Mouse (Mus musculus): ENCODE data around the gene Atp5g3.
"Not testable (repeated sequence)": the region's sequence is repeated elsewhere in the genome, so short reads cannot be mapped to it uniquely, and the experiment has no call there.

The Atp5g3 gene

DNA sequence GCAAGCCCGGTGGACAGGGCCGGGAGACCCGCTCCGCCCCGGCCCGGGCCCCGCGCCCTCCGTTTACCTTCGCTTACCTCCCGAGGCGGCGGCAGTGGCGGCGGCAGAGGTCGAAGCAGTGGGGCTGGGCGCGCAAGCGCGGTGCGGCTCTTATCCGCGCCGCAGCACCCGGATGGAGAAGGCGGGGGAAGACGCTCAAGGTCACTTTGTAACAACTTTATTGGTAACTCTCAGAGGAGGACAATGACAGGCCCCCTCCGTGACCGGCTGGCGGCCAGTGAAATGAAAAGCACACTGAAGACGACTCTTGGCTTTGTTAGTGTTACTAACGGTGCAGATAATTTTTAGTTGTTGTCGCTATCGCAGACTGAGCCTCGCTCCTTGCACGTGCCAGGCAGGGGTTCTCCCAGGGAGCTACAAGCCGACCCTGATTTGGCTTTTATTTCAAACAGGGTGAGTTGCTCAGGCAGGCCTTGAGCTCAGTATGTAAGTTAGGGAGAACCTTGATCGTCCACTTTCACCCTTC, at the start of gene Atp5g3:
Gene Atp5g3 (minus strand): TSS at position 152 of the 526 bp plus-strand sequence.
- DNase-seq: peak; percentile 93

GRCm38 (mm10) chr2:73958342-73958741, 47.2 kb upstream of the Atp5g3 start:
- peak; percentile 17 for DNase-seq

DNA sequence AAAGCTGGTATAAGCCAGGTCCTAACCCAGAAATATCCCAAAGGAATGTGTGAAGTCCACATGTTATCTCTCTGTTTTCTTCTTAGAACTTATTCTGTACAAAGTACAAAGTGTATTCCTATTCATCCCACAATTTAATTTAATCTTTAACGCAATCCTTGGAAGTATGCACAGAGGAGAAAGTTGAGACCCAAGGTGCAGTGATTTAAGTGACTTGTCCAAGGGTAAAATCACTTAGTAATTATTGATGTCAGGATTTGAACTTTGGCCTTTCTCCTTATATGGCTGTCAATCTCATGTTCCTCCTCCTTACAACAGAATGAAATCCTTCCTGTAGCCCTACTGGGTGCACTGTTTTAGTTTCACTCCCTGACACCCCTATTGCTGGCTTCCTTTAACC, 42.5 kb upstream of the Atp5g3 start:
- no peak for DNase-seq

- DNase-seq: no peak
Measured at GRCm38 (mm10) chr2:73952597-73953219, 41.6 kb upstream of the Atp5g3 start.

DNA sequence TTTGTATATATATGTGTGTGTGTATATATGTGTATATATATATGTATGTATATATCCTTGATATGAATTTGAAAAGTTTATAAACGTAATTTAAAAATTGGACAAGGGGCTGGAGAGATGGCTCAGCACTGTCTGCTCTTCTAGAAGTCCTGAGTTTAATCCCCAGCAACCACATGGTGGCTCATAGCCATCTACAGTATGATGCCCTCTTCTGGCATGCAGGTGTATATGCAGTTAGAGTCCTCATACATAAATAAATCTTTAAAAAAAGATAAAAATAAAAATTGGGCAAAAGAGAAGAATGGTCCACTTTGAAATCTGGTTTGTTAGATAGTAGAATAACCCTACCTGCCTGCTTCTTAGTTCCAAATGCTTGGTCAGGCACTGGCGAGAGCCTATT, 36.2 kb upstream of the Atp5g3 start:
- no peak for DNase-seq

- DNase-seq: no peak
Measured at GRCm38 (mm10) chr2:73943735-73944134, 32.6 kb upstream of the Atp5g3 start.

- no peak for DNase-seq
Measured at GRCm38 (mm10) chr2:73942844-73943243, 31.7 kb upstream of the Atp5g3 start.

- no peak for DNase-seq
Measured at GRCm38 (mm10) chr2:73941281-73941680, 30.2 kb upstream of the Atp5g3 start.

GRCm38 (mm10) chr2:73940471-73940870, 29.3 kb upstream of the Atp5g3 start:
- no peak for DNase-seq

- DNase-seq: peak; percentile 68
Measured at GRCm38 (mm10) chr2:73938896-73939295, 27.8 kb upstream of the Atp5g3 start.

DNA sequence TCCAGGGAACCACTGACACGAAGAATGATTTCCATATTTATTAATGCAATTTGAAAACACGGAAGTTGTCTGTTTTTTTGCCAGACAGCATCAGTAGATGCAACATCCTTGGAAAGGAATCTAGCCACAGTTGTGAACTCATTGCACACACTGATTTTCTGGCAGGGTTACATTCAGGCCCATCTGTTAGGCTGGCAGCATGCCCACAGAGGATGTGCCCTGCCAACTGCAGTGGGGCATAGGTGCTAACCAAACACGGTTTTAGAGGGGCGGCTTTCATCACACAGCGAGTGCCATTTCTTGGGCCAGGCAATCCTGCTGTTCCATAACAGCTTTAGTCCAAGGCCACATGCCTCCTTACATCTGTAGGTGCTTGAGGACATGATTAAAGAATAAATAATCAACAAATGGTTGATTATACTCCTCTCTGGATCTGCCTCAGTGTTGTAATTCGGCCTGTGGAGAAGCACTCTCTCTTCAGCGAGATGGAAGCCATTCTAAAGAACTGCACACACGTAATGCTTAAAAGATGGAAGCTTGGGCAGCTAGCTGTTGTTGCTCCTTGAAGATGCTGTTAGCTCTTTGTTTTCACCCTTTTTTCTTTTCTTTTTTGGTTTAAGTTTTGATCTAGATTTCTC, 21.7 kb upstream of the Atp5g3 start:
- no peak for DNase-seq

- no peak for DNase-seq
Measured at GRCm38 (mm10) chr2:73927711-73928110, 16.6 kb upstream of the Atp5g3 start.

GRCm38 (mm10) chr2:73925539-73925938, 14.4 kb upstream of the Atp5g3 start:
- DNase-seq: no peak

GRCm38 (mm10) chr2:73925089-73925488, 14.0 kb upstream of the Atp5g3 start:
- peak; percentile 59 for DNase-seq

GRCm38 (mm10) chr2:73919642-73920041, 8.5 kb upstream of the Atp5g3 start:
- DNase-seq: no peak

DNA sequence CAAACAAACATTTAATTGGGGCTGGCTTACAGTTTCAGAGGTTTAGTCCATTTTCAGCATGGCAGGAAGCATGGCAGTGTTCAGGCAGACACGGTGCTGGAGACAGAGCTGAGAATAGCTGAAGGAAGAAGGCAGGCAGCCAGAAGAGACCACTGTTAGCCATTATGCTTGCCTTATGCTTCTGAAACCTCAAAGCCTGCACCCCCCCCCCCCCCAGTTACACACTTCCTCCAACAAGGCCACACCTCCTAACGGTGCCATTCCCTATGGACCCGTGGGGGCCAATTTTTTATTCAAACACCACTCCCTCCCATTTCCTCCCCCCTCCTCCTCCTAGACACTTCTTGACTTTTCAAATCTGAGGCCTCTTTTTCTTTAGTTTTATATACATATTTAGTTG, 1.1 kb upstream of the Atp5g3 start:
- no peak for DNase-seq

DNA sequence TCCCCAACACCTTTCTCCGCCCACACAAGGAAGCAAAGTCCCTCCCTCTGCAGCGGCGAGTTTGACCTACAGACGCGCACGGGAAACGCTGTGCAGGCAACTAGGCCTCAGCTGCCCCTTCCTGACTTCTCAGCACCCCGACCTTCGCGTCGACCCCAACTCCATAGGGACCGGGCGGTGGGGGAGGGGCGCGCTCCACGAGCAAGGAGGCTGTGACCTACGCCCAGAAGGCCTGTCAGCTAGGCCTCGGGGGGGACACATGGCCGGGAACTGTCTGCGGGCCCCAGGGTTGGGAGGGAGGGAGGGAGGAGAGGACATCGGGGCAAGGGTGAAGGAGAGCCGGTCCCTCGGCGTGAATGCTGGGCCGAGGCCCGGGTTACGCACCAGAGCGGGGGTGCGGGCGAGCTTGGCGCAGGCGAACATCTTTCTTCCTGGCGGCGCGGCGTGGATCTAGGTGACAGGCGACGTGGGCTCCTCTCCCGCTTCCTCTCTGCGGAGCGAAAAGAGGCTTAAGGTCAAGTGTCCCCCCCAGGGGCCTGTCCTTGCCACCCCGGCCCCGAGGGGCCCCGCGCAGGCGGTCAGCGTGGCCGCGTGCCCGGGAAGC, 453 bp downstream of the Atp5g3 start:
- DNase-seq: peak; percentile 63

- DNase-seq: no peak
Measured at GRCm38 (mm10) chr2:73909116-73909515, 2.0 kb downstream of the Atp5g3 start.

- DNase-seq: not testable (repeated sequence)
Measured at GRCm38 (mm10) chr2:73904679-73905078, 6.4 kb downstream of the Atp5g3 start.

GRCm38 (mm10) chr2:73903536-73903935, 7.6 kb downstream of the Atp5g3 start:
- no peak for DNase-seq

- DNase-seq: not testable (repeated sequence)
Measured at GRCm38 (mm10) chr2:73902328-73902727, 8.8 kb downstream of the Atp5g3 start.

DNA sequence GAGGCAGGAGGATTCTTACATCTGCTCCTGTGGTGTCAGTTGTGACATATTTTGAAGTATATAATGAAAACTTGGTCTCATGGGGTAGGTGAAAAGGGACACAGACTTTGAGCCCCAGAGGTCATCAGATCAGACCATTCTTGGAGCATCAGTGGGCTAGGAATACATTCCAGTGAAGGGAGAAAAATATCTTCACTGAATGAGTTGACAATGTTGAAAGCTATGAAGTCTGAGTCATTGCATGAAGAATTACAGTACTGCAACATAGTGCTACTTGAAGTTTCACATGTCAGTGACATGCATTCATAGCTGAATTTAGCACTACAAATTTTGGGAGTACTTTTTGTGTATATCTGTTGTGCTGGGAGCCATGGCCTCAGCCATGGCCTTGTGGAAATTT, 10.0 kb downstream of the Atp5g3 start:
- DNase-seq: no peak

- no peak for DNase-seq
Measured at GRCm38 (mm10) chr2:73900364-73900763, 10.8 kb downstream of the Atp5g3 start.

GRCm38 (mm10) chr2:73896919-73897318, 14.2 kb downstream of the Atp5g3 start:
- DNase-seq: not testable (repeated sequence)
